Mouse (Mus musculus): ENCODE results near the gene Idh1. TPM values are rescaled to one million over a fixed set of nuclear protein-coding genes. Genes with fewer than 3 reads are reported as not detected.

Gene Idh1
- total and polyA plus RNA-seq, 3 experiments: 19.3 to 26.7 TPM; not detected in 1

DNA sequence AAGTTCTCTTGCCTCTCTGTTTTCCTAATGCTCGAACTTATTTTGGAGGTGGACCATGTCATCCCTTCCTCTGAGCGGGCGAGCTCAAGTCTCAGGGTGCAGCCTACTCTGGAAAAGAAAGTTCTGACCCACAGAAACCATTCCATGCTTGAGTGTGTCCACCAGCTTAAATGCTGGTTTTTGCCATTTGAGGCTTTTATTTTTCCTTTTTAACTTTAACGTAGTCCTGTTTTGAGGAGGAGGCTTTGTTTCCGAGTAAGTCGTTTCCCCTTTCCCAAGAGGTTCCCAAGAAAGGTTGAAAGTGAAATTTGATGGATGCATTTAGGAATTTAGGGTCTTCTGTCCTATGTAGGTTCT, 752 bp upstream of the Idh1 start:
- Histone ChIP-seq H3K79me2 (ENCODE audit: control insufficient read depth, insufficient read depth, low read length, poor library complexity) (peaks cover 17% of the 10 kb centered on the region), H3K27me3 (ENCODE audit: control insufficient read depth in 1 of 2, insufficient read depth in 2 of 2, low read length in 2 of 2) (no peaks in the 10 kb centered on the region), H3K9me3 (replicated peaks; ENCODE audit: insufficient read depth, low read length) (no peaks in the 10 kb centered on the region), H3K27ac (ENCODE audit: control insufficient read depth, low read depth, low read length) (peak overlapping the region; percentile 27; the same call in 1 of the 2 replicates), H3K4me3 (ENCODE audit: control insufficient read depth in 1 of 2, insufficient read depth in 1 of 2, low read depth in 2 of 2, low read length in 2 of 2) (peak overlapping the region; percentile 71 to 82), H3K4me1 (ENCODE audit: control insufficient read depth in 1 of 2, insufficient read depth in 2 of 2, low read length in 2 of 2) (0 out of 4 replicates have a peak, but pooled peaks cover 0 to 3% of the 10 kb centered on the region in 2 experiments), H3K9ac (ENCODE audit: control insufficient read depth, low read depth, low read length, poor library complexity, severe bottlenecking) (peak overlapping the region; percentile 87), H3K36me3 (ENCODE audit: control insufficient read depth in 1 of 2, insufficient read depth in 2 of 2, low read length in 2 of 2) (peaks cover 6 to 9% of the 10 kb centered on the region in 2 experiments; a peak in 3 of 4 replicates)
- DNase-seq (ENCODE audit: low read depth, low spot score): peak; percentile 52
- TF ChIP-seq MYB (IDR thresholded peaks at IDR 0.05; ENCODE audit: low read depth, low read length) (no peak), USF2 (IDR thresholded peaks at IDR 0.05; ENCODE audit: borderline replicate concordance in 1 of 2, insufficient read depth in 1 of 2, low read depth in 1 of 2, low read length in 2 of 2) (no peak), RAD21 (IDR thresholded peaks at IDR 0.05; ENCODE audit: low read depth, low read length) (no peak), CTCF (IDR thresholded peaks at IDR 0.05 in 2 of 3, conservative IDR thresholded peaks at IDR 0.05 in 1 of 3; ENCODE audit: control insufficient read depth in 1 of 3, insufficient read depth in 1 of 3, low read depth in 2 of 3, low read length in 3 of 3, poor library complexity in 1 of 3, severe bottlenecking in 1 of 3) (no peak)

DNA sequence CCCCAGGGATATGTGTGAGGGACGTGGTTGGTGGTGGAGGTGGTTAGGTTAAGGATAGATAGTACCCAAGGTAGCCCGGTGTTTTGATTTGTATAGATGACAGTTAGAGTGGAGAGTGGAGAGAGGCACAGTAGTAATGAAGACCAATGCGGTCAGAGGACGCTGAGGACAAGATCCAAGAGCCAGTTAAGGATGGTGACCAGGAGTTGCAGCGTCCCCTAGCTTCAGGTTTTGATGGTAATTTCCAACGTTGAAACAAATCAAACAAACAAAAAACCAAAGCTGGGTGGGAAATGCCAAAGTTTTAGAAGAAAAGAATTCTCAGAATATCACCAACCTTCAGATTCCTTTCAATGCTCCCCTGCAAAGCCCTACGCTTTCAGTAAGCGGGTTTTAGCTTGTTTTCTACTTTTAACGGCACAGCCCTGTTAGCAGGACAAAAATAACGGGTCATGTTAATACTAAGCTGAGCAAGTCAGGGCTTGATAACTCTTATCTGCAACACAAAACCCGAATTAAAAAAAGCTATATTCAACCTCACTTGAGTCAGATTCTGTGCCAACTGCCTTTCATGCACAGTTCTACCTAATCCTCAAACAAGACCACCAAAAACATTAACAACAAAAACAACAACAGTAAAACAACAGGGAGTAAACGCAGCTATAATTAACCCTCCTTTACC, 635 bp downstream of the Idh1 start:
- Histone ChIP-seq H3K9me3 (replicated peaks; ENCODE audit: insufficient read depth, low read length) (no peaks in the 10 kb centered on the region), H3K27ac (ENCODE audit: control insufficient read depth, low read depth, low read length) (peak overlapping the region; percentile 75), H3K27me3 (ENCODE audit: control insufficient read depth in 1 of 2, insufficient read depth in 2 of 2, low read length in 2 of 2) (no peaks in the 10 kb centered on the region), H3K4me1 (ENCODE audit: control insufficient read depth in 1 of 2, insufficient read depth in 2 of 2, low read length in 2 of 2) (peaks cover 6 to 11% of the 10 kb centered on the region in 2 experiments; a peak in 3 of 4 replicates), H3K9ac (ENCODE audit: control insufficient read depth, low read depth, low read length, poor library complexity, severe bottlenecking) (peak overlapping the region; percentile 62), H3K79me2 (ENCODE audit: control insufficient read depth, insufficient read depth, low read length, poor library complexity) (peaks cover 17% of the 10 kb centered on the region), H3K4me3 (ENCODE audit: control insufficient read depth in 1 of 2, insufficient read depth in 1 of 2, low read depth in 2 of 2, low read length in 2 of 2) (peak overlapping the region; percentile 49 to 66), H3K36me3 (ENCODE audit: control insufficient read depth in 1 of 2, insufficient read depth in 2 of 2, low read length in 2 of 2) (peaks cover 3 to 20% of the 10 kb centered on the region in 2 experiments; a peak in 3 of 4 replicates)
- no peak for DNase-seq (ENCODE audit: low read depth, low spot score)
- TF ChIP-seq BHLHE40 (IDR thresholded peaks at IDR 0.05; ENCODE audit: borderline replicate concordance, low read depth, low read length) (no peak), CTCF (IDR thresholded peaks at IDR 0.05 in 2 of 3, conservative IDR thresholded peaks at IDR 0.05 in 1 of 3; ENCODE audit: control insufficient read depth in 1 of 3, insufficient read depth in 1 of 3, low read depth in 2 of 3, low read length in 3 of 3, poor library complexity in 1 of 3, severe bottlenecking in 1 of 3) (peak; percentile 18 to 53 (median 52); a peak in 5 of 6 replicates), HCFC1 (IDR thresholded peaks at IDR 0.05; ENCODE audit: low read depth, low read length) (no peak), NRF1 (IDR thresholded peaks at IDR 0.05; ENCODE audit: insufficient read depth, low read depth, low read length, poor library complexity, severe bottlenecking) (no peak), JUND (IDR thresholded peaks at IDR 0.05; ENCODE audit: low read depth, low read length) (no peak), RCOR1 (IDR thresholded peaks at IDR 0.05; ENCODE audit: low read depth, low read length) (peak; percentile 60), SIN3A (IDR thresholded peaks at IDR 0.05; ENCODE audit: low read length) (no peak), CHD1 (IDR thresholded peaks at IDR 0.05; ENCODE audit: low read depth, low read length) (no peak), GABPA (IDR thresholded peaks at IDR 0.05; ENCODE audit: low read depth, low read length) (no peak), E2F4 (IDR thresholded peaks at IDR 0.05; ENCODE audit: borderline replicate concordance, low read depth, low read length) (no peak), POLR2AphosphoS5 (IDR thresholded peaks at IDR 0.05; ENCODE audit: borderline replicate concordance, low read depth, low read length) (no peak), USF1 (IDR thresholded peaks at IDR 0.05; ENCODE audit: low read depth, low read length) (no peak), NELFE (IDR thresholded peaks at IDR 0.05; ENCODE audit: low read depth, low read length) (no peak), GATA1 (IDR thresholded peaks at IDR 0.05; ENCODE audit: low read depth, low read length) (peak; percentile 78), KAT2A (conservative IDR thresholded peaks at IDR 0.05; ENCODE audit: low read depth, low read length) (no peak), TCF12 (IDR thresholded peaks at IDR 0.05; ENCODE audit: low read depth, low read length) (0 out of 2 replicates have a peak, but pooled peaks have one; percentile 51), ZC3H11A (IDR thresholded peaks at IDR 0.05; ENCODE audit: low read depth, low read length) (no peak), MEF2A (IDR thresholded peaks at IDR 0.05; ENCODE audit: extremely low read depth, insufficient replicate concordance, low read depth, low read length, poor library complexity, severe bottlenecking) (no peak), ELF1 (IDR thresholded peaks at IDR 0.05; ENCODE audit: low read depth, low read length) (no peak), RAD21 (IDR thresholded peaks at IDR 0.05; ENCODE audit: low read depth, low read length) (peak; percentile 7; the same call in 1 of the 2 replicates), TAL1 (IDR thresholded peaks at IDR 0.05; ENCODE audit: low read length) (no peak), MAX (IDR thresholded peaks at IDR 0.05; ENCODE audit: low read length) (no peak), MYB (IDR thresholded peaks at IDR 0.05; ENCODE audit: low read depth, low read length) (peak; percentile 28; the same call in 1 of the 2 replicates), CHD2 (IDR thresholded peaks at IDR 0.05; ENCODE audit: low read length) (no peak), MAFK (IDR thresholded peaks at IDR 0.05; ENCODE audit: borderline replicate concordance, low read depth, low read length) (no peak), ETS1 (IDR thresholded peaks at IDR 0.05; ENCODE audit: low read depth, low read length) (peak; percentile 50; the same call in 1 of the 2 replicates), MAZ (IDR thresholded peaks at IDR 0.05; ENCODE audit: low read depth, low read length) (no peak), TBP (IDR thresholded peaks at IDR 0.05; ENCODE audit: low read depth, low read length) (no peak)
